Mouse (Mus musculus) right cerebral cortex, adult 18-20 months (tissue): ENCODE results near the gene Gas2l3.

Experiments used
- DNase-seq: peaks from one replicate; pipeline ENCODE4 v3.0.0; 2022; ENCODE audit warnings: mixed read lengths

Gas2l3 gene

GRCm38 (mm10) chr10:89443623-89444151 lies at the start of gene Gas2l3:
Gene Gas2l3 (minus strand): TSS chr10:89443967.
- DNase-seq: peak; percentile 83

- DNase-seq: no peak
Measured at GRCm38 (mm10) chr10:89491321-89491720, 47.6 kb upstream of the Gas2l3 start.

- DNase-seq: no peak
Measured at GRCm38 (mm10) chr10:89490250-89490649, 46.5 kb upstream of the Gas2l3 start.

GRCm38 (mm10) chr10:89489459-89489858 lies 45.7 kb upstream of the Gas2l3 start:
- DNase-seq: no peak

GRCm38 (mm10) chr10:89486995-89487742 lies 43.4 kb upstream of the Gas2l3 start:
- no peak for DNase-seq

GRCm38 (mm10) chr10:89484907-89485306 lies 41.1 kb upstream of the Gas2l3 start:
- DNase-seq: no peak

GRCm38 (mm10) chr10:89483812-89484602 lies 40.2 kb upstream of the Gas2l3 start:
- no peak for DNase-seq

GRCm38 (mm10) chr10:89483113-89483512 lies 39.3 kb upstream of the Gas2l3 start:
- no peak for DNase-seq

- DNase-seq: no peak
Measured at GRCm38 (mm10) chr10:89482142-89482681, 38.4 kb upstream of the Gas2l3 start.

- no peak for DNase-seq
Measured at GRCm38 (mm10) chr10:89481638-89482037, 37.9 kb upstream of the Gas2l3 start.

GRCm38 (mm10) chr10:89478766-89479165 lies 35.0 kb upstream of the Gas2l3 start:
- no peak for DNase-seq

- DNase-seq: no peak
Measured at GRCm38 (mm10) chr10:89470596-89471353, 27.0 kb upstream of the Gas2l3 start.

GRCm38 (mm10) chr10:89464760-89465405 lies 21.1 kb upstream of the Gas2l3 start:
- DNase-seq: no peak

GRCm38 (mm10) chr10:89462890-89463289 lies 19.1 kb upstream of the Gas2l3 start:
- DNase-seq: no peak

- peak; percentile 80 for DNase-seq
Measured at GRCm38 (mm10) chr10:89461856-89462507, 18.2 kb upstream of the Gas2l3 start.

GRCm38 (mm10) chr10:89460972-89461371 lies 17.2 kb upstream of the Gas2l3 start:
- no peak for DNase-seq

GRCm38 (mm10) chr10:89458770-89459169 lies 15.0 kb upstream of the Gas2l3 start:
- no peak for DNase-seq

GRCm38 (mm10) chr10:89453794-89454193 lies 10.0 kb upstream of the Gas2l3 start:
- no peak for DNase-seq

GRCm38 (mm10) chr10:89453068-89453641 lies 9.4 kb upstream of the Gas2l3 start:
- no peak for DNase-seq

GRCm38 (mm10) chr10:89450411-89450810 lies 6.6 kb upstream of the Gas2l3 start:
- no peak for DNase-seq

- DNase-seq: no peak
Measured at GRCm38 (mm10) chr10:89444381-89444780, 614 bp upstream of the Gas2l3 start.
